23 mouse cellular contexts compared by ENCODE assay signal in the genomic region with DNA sequence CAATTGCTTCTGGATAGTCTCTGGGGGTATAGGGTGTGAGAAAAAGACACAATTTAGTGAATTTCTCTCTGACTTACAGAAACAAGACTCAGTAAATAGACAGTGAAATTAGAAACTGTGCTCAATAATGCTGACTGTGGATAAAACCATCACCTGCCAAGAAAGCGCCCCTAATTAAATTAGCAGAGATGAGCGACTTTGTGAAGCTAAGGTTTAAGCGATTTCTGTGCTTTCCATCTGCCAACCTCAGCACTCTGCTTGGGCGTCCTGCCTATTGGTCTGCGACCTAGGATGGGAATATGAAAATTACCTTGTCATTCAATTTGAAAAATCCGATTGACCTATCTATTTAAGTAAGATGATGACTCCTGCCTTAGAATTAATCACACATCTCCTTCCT.
"Had no signal": no experiment of that assay in that cellular context is flagged by ENCODE, and none has a peak within 500 bp of the region (broad histone marks: within the 10 kb centered on the region; RNA-seq: fewer than 3 reads in every experiment).

No protein-coding gene starts in this region.

- H3K27ac ChIP-seq: kidney, embryonic 15.5 days; limb, embryonic 10.5 days; limb, embryonic 13.5 days; liver, embryonic 12.5 days; liver, embryonic 15.5 days; lung, embryonic 15.5 days; midbrain, embryonic 10.5 days; midbrain, embryonic 13.5 days; neural tube, embryonic 13.5 days; stomach, embryonic 15.5 days had no signal

- DNase-seq: kidney, adult 8-10 months; kidney, postnatal 10 days; kidney, postnatal 36 days; layer of hippocampus, postnatal 36 days; liver; lung, adult 18-20 months; lung, postnatal 10 days; lung, postnatal 36 days; retina, postnatal 1 day; right cerebral cortex, postnatal 25 days; spleen, adult 18-20 months; thymus, postnatal 25 days had no signal

- H3K36me3 ChIP-seq: kidney, embryonic 15.5 days; limb, embryonic 10.5 days; limb, embryonic 13.5 days; liver, embryonic 12.5 days; liver, embryonic 15.5 days; lung, embryonic 15.5 days; midbrain, embryonic 10.5 days; midbrain, embryonic 13.5 days; neural tube, embryonic 13.5 days; stomach, embryonic 15.5 days had no signal

- H3K27me3 ChIP-seq: kidney, embryonic 15.5 days; limb, embryonic 13.5 days; liver, embryonic 12.5 days; liver, embryonic 15.5 days; lung, embryonic 15.5 days; megakaryocyte, embryonic 14.5 days; midbrain, embryonic 13.5 days; neural tube, embryonic 13.5 days; stomach, embryonic 15.5 days had no signal

- H3K4me1 ChIP-seq: kidney, embryonic 15.5 days; limb, embryonic 10.5 days; limb, embryonic 13.5 days; liver, embryonic 12.5 days; liver, embryonic 15.5 days; lung, embryonic 15.5 days; megakaryocyte, embryonic 14.5 days; midbrain, embryonic 10.5 days; neural tube, embryonic 13.5 days; stomach, embryonic 15.5 days had no signal

- H3K9ac ChIP-seq: kidney, embryonic 15.5 days; limb, embryonic 13.5 days; liver, embryonic 12.5 days; liver, embryonic 15.5 days; lung, embryonic 15.5 days; midbrain, embryonic 13.5 days; neural tube, embryonic 13.5 days; stomach, embryonic 15.5 days had no signal

- ATAC-seq: liver, embryonic 12.5 days; midbrain, embryonic 13.5 days had no signal

- H3K4me3 ChIP-seq: kidney, embryonic 15.5 days; limb, embryonic 10.5 days; limb, embryonic 13.5 days; liver, embryonic 12.5 days; liver, embryonic 15.5 days; lung, embryonic 15.5 days; megakaryocyte, embryonic 14.5 days; midbrain, embryonic 10.5 days; midbrain, embryonic 13.5 days; neural tube, embryonic 13.5 days; stomach, embryonic 15.5 days had no signal

- H3K9me3 ChIP-seq: kidney, embryonic 15.5 days; limb, embryonic 10.5 days; limb, embryonic 13.5 days; liver, embryonic 12.5 days; liver, embryonic 15.5 days; lung, embryonic 15.5 days; midbrain, embryonic 10.5 days; midbrain, embryonic 13.5 days; neural tube, embryonic 13.5 days; stomach, embryonic 15.5 days had no signal

- H3K4me2 ChIP-seq: kidney, embryonic 15.5 days; limb, embryonic 13.5 days; liver, embryonic 12.5 days; liver, embryonic 15.5 days; lung, embryonic 15.5 days; midbrain, embryonic 13.5 days; neural tube, embryonic 13.5 days; stomach, embryonic 15.5 days had no signal
